Mouse (Mus musculus): ENCODE measurements around the gene Olfr313. TPM values are rescaled to one million over a fixed set of nuclear protein-coding genes. Genes with fewer than 3 reads are reported as not detected.
A peak's percentile ranks its signal among the peaks of the same experiment; 100 is the strongest.

Olfr313 gene
- polyA plus RNA-seq, 1 experiment from 2014 or later: not detected

DNA sequence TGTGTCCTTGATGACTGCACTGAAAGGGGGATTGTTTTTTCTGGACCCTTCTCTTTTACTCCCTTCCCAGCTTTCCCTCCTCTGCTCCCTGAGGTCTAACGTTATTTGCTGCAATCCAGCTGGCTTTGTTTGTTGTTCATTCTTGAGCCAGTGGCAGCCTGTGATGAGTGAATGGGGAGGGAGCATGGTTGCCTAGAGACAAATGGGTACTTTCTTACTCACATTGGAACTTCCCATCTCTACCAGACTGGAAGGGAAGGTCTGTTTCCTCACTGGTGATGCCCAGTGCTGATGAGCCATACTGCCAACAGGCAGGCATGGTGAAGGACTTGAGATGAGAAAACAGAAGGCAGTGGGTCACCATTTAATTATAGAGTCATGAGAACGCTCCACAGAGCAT lies 34.9 kb downstream of the Olfr313 start:
- no peak overlapping the region for H3K4me3 ChIP-seq (replicated peaks)
- H3K9ac ChIP-seq: no peak overlapping the region
- H3K36me3 ChIP-seq (replicated peaks): peaks cover 18% of the 10 kb centered on the region
- no peaks in the 10 kb centered on the region for H3K27me3 ChIP-seq
- no peaks in the 10 kb centered on the region for H3K9me3 ChIP-seq (replicated peaks)
- H3K4me1 ChIP-seq (replicated peaks): peaks cover 14% of the 10 kb centered on the region
- no peak for ATAC-seq (ENCODE audit: insufficient read depth)
- H3K4me2 ChIP-seq: no peak overlapping the region
- H3K27ac ChIP-seq (replicated peaks): no peak overlapping the region
- 66% methylated on average over 2 of the region's 2 CpGs for WGBS (ENCODE audit: insufficient replicate concordance)

DNA sequence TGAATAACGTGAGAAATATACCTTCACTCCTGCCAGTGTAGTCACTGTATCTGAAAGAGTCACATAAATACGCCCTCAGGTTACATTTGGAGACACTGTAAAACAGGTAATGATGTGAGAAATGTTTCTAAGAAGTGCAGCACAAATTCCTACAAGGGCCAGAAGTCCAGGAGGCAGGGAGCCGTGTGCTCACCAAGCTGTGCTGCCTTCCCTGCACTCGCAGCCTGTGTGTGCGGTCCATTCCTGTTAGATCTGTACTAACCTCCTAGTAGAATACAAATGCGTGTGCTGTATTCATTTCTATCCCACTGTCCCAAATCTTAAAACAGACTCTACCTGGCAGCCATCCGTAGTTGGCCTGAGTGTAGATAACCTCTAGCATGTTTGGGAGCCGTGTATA lies 45.9 kb downstream of the Olfr313 start:
- H3K27me3 ChIP-seq: no peaks in the 10 kb centered on the region; the same call in 1 of the 2 replicates
- H3K9me3 ChIP-seq (replicated peaks): peaks cover 10% of the 10 kb centered on the region; the same call in 1 of the 2 replicates
- H3K4me2 ChIP-seq: no peak overlapping the region
- H3K4me1 ChIP-seq (replicated peaks): no peaks in the 10 kb centered on the region
- peaks cover 51% of the 10 kb centered on the region for H3K36me3 ChIP-seq (replicated peaks)
- H3K9ac ChIP-seq: no peak overlapping the region
- WGBS (ENCODE audit: insufficient replicate concordance): 74% methylated on average over 8 of the region's 8 CpGs
- H3K4me3 ChIP-seq (replicated peaks): no peak overlapping the region
- ATAC-seq (ENCODE audit: insufficient read depth): no peak
- no peak overlapping the region for H3K27ac ChIP-seq (replicated peaks)

DNA sequence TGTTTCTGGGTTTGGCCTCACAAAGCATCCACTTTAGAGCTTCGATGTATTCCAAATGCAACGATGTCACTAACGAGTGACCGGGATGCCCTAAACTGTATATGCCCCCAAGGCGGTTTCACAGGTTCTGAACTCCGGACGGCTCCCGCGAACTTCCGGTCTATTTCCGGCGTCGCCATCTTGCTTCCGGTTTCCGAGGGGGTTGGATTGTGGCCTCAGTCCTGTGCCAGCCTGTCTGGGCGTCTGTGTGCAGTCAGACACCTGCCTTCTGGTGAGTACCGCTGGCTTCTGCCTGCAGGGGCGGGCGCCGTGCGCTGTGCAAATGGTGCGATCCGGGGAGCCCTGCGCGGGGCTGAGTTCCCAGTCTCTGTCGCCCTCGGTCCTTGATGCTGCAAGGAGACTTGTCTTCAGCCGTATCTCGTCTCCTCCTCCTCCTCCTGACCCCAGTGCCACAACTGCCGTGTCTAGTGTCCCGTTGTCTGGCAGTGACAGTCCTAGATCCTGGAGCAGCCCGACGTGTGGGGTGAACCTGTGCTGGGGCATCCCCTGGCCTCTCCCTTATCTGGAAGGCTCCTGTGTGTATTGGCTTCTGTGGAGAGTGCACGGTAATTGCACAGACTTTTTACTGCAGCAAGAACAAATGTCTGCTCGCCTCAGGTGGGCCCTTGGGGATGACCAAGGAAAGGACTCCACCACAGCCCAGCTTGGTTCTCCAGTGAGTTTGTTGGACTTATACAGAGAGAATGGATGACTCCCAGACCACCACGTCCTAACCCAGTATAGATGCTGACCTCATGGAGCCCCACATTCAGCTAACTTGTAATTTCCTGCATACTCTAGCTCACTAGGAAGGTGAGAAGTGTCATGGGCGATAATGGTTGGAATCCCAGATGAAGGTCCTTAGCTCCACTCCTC lies 52.5 kb downstream of the Olfr313 start, which contains the start of gene 2810021J22Rik:
Gene 2810021J22Rik (plus strand): TSS at position 178 of the 915 bp plus-strand sequence.
- Histone ChIP-seq H3K4me2 (peak within 1 kb of the TSS; percentile 82), H3K27me3 (no peaks in the 10 kb centered on the region; the same call in 1 of the 2 replicates), H3K9me3 (replicated peaks) (no peaks in the 10 kb centered on the region), H3K36me3 (replicated peaks) (peaks cover 19% of the 10 kb centered on the region), H3K27ac (replicated peaks) (peak within 1 kb of the TSS; percentile 82), H3K4me1 (replicated peaks) (peaks cover 23% of the 10 kb centered on the region), H3K4me3 (replicated peaks) (peak within 1 kb of the TSS; percentile 80), H3K9ac (peak within 1 kb of the TSS; percentile 73)
- WGBS (ENCODE audit: insufficient replicate concordance): 3% methylated on average over 37 of the region's 37 CpGs
- ATAC-seq (ENCODE audit: insufficient read depth): peak; percentile 91

DNA sequence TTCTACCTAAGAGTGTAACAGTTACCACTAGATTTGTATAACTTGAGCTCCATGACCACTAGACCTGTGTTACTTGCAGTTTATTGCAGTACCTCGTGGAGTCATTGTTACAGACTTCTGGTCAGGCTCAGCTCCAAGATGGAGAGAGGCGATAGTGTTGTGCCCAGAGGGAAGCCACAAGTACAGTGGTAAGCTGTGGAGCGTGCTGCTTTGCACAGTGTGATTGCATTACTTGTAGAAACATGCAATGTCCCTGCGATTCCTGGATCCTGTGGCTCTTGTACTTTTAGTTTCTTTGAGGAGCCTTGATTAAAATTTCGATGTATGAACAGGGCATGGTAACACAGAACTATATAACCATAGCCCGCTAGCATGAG lies 53.1 kb downstream of the Olfr313 start:
- H3K27me3 ChIP-seq: no peaks in the 10 kb centered on the region; the same call in 1 of the 2 replicates
- no peak overlapping the region; the same call in 1 of the 2 replicates for H3K27ac ChIP-seq (replicated peaks)
- no peak for ATAC-seq (ENCODE audit: insufficient read depth)
- H3K9me3 ChIP-seq (replicated peaks): no peaks in the 10 kb centered on the region
- 64% methylated on average over 6 of the region's 6 CpGs for WGBS (ENCODE audit: insufficient replicate concordance)
- peaks cover 23% of the 10 kb centered on the region for H3K4me1 ChIP-seq (replicated peaks)
- peak overlapping the region; percentile 80 for H3K4me3 ChIP-seq (replicated peaks)
- peak overlapping the region; percentile 73 for H3K9ac ChIP-seq
- peaks cover 19% of the 10 kb centered on the region for H3K36me3 ChIP-seq (replicated peaks)
- peak overlapping the region; percentile 82 for H3K4me2 ChIP-seq

Other genes with a start within 250 kb of the Olfr313 start
- not detected in 2 replicates for gene Olfr224, start 244.4 kb upstream of the Olfr313 start, polyA plus RNA-seq (2015; fragmentation: Nextera tagmentation; extraction: Ambion mirVana)
- not detected in 2 replicates for gene Olfr325, start 237.3 kb upstream of the Olfr313 start, polyA plus RNA-seq (2015; fragmentation: Nextera tagmentation; extraction: Ambion mirVana)
- not detected in 2 replicates for gene Olfr324, start 219.9 kb upstream of the Olfr313 start, polyA plus RNA-seq (2015; fragmentation: Nextera tagmentation; extraction: Ambion mirVana)
- not detected in 2 replicates for gene 2210407C18Rik, start 198.9 kb upstream of the Olfr313 start, polyA plus RNA-seq (2015; fragmentation: Nextera tagmentation; extraction: Ambion mirVana)
- not detected in 2 replicates for gene Olfr323, start 184.5 kb upstream of the Olfr313 start, polyA plus RNA-seq (2015; fragmentation: Nextera tagmentation; extraction: Ambion mirVana)
- 13.7 and 14.0 TPM in 2 replicates for gene Trim58, start 174.5 kb upstream of the Olfr313 start, polyA plus RNA-seq (2015; fragmentation: Nextera tagmentation; extraction: Ambion mirVana)
- not detected in 2 replicates for gene Olfr322, start 156.2 kb upstream of the Olfr313 start, polyA plus RNA-seq (2015; fragmentation: Nextera tagmentation; extraction: Ambion mirVana)
- not detected in 2 replicates for gene Olfr320, start 133.9 kb upstream of the Olfr313 start, polyA plus RNA-seq (2015; fragmentation: Nextera tagmentation; extraction: Ambion mirVana)
- gene Olfr319, start 115.8 kb upstream of the Olfr313 start, polyA plus RNA-seq (2015; fragmentation: Nextera tagmentation; extraction: Ambion mirVana): not detected in 2 replicates
- gene Olfr318, start 91.0 kb upstream of the Olfr313 start, polyA plus RNA-seq (2015; fragmentation: Nextera tagmentation; extraction: Ambion mirVana): not detected in 2 replicates
- gene Olfr317, start 75.8 kb upstream of the Olfr313 start, polyA plus RNA-seq (2015; fragmentation: Nextera tagmentation; extraction: Ambion mirVana): not detected in 2 replicates
- gene Olfr316, start 62.3 kb upstream of the Olfr313 start, polyA plus RNA-seq (2015; fragmentation: Nextera tagmentation; extraction: Ambion mirVana): not detected in 2 replicates
- gene Olfr315, start 41.8 kb upstream of the Olfr313 start, polyA plus RNA-seq (2015; fragmentation: Nextera tagmentation; extraction: Ambion mirVana): not detected in 2 replicates
- gene Olfr314, start 32.0 kb upstream of the Olfr313 start, polyA plus RNA-seq (2015; fragmentation: Nextera tagmentation; extraction: Ambion mirVana): not detected in 2 replicates
- gene Fam183b, start 13.0 kb upstream of the Olfr313 start, polyA plus RNA-seq (2015; fragmentation: Nextera tagmentation; extraction: Ambion mirVana): not detected in 2 replicates
- not detected in 2 replicates for gene Olfr312, start 14.2 kb downstream of the Olfr313 start, polyA plus RNA-seq (2015; fragmentation: Nextera tagmentation; extraction: Ambion mirVana)
- gene Olfr311, start 24.3 kb downstream of the Olfr313 start, polyA plus RNA-seq (2015; fragmentation: Nextera tagmentation; extraction: Ambion mirVana): not detected in 2 replicates
- gene Gm12258, start 32.2 kb downstream of the Olfr313 start, polyA plus RNA-seq (2015; fragmentation: Nextera tagmentation; extraction: Ambion mirVana): 1.7 and 2.6 TPM in 2 replicates
- gene 2810021J22Rik, start 52.2 kb downstream of the Olfr313 start, polyA plus RNA-seq (2015; fragmentation: Nextera tagmentation; extraction: Ambion mirVana): 2.3 and 2.5 TPM in 2 replicates
- gene Zfp39, start 89.2 kb downstream of the Olfr313 start, polyA plus RNA-seq (2015; fragmentation: Nextera tagmentation; extraction: Ambion mirVana): 4.8 and 5.2 TPM in 2 replicates
- gene Btnl10, start 102.9 kb downstream of the Olfr313 start, polyA plus RNA-seq (2015; fragmentation: Nextera tagmentation; extraction: Ambion mirVana): 14.3 and 16.4 TPM in 2 replicates
- 111 and 117 TPM in 2 replicates for gene Rnf187, start 123.9 kb downstream of the Olfr313 start, polyA plus RNA-seq (2015; fragmentation: Nextera tagmentation; extraction: Ambion mirVana)
- gene Hist3h2ba, start 133.9 kb downstream of the Olfr313 start, polyA plus RNA-seq (2015; fragmentation: Nextera tagmentation; extraction: Ambion mirVana): 9.2 and 9.6 TPM in 2 replicates
- 16.1 and 16.4 TPM in 2 replicates for gene Hist3h2a, start 139.7 kb downstream of the Olfr313 start, polyA plus RNA-seq (2015; fragmentation: Nextera tagmentation; extraction: Ambion mirVana)
- gene Trim17, start 139.7 kb downstream of the Olfr313 start, polyA plus RNA-seq (2015; fragmentation: Nextera tagmentation; extraction: Ambion mirVana): 0.06 and 0.14 TPM in 2 replicates
- gene Trim11, start 163.1 kb downstream of the Olfr313 start, polyA plus RNA-seq (2015; fragmentation: Nextera tagmentation; extraction: Ambion mirVana): 8.6 and 9.1 TPM in 2 replicates

All from liver, embryonic 15.5 days (tissue).